Mouse (Mus musculus) E14TG2a.4 (cell line): Measurements from ENCODE around the gene Kat14.

ENCODE experiments used
- CTCF ChIP-seq: conservative IDR thresholded peaks from 2 replicates; pipeline ENCODE4 v1.5.1; 2014; ENCODE audit warnings: low read length
- POU5F1 ChIP-seq: IDR thresholded peaks from 2 replicates; pipeline ENCODE4 v1.6.1; 2014; ENCODE audit warnings: low read length, borderline replicate concordance

- TF ChIP-seq CTCF (no peak), POU5F1 (no peak)
These were observed 19.6 kb downstream of the Kat14 start for GRCm38 (mm10) chr2:144388416-144388815.
